Mouse (Mus musculus) neutrophil, adult 5-6 weeks (primary cell): ENCODE results near the gene Krt28. TPM values are rescaled to one million over a fixed set of nuclear protein-coding genes. Genes with fewer than 3 reads are reported as not detected.

ENCODE experiments used
- ATAC-seq: fragments of 151-379, 151-347 bp; 2 replicates; pipeline ENCODE4 v1.8.0; 2017; ENCODE audit warnings: mild to moderate bottlenecking, moderate TSS enrichment; ENCODE audit not compliant: insufficient number of reproducible peaks, poor library complexity, low FRiP score, severe bottlenecking; ENCODE audit errors: extremely low read depth
- total RNA-seq: library from RNA; stranded (forward); fragments of 200-1000 nt; gene quantifications from 2 replicates; pipeline ENCODE4 v1.2.3, GENCODE M21; 2017

The Krt28 gene
- not detected in 2 replicates for total RNA-seq

- no peak for ATAC-seq
Measured at GRCm38 (mm10) chr11:99374803-99375202, at the start of gene Krt28. Krt28 (minus strand) TSS chr11:99374903.

GRCm38 (mm10) chr11:99422159-99422558 is 47.5 kb upstream of the Krt28 start, which contains the start of gene Krt12:
Krt12 (minus strand) TSS chr11:99422259.
- no peak for ATAC-seq

DNA sequence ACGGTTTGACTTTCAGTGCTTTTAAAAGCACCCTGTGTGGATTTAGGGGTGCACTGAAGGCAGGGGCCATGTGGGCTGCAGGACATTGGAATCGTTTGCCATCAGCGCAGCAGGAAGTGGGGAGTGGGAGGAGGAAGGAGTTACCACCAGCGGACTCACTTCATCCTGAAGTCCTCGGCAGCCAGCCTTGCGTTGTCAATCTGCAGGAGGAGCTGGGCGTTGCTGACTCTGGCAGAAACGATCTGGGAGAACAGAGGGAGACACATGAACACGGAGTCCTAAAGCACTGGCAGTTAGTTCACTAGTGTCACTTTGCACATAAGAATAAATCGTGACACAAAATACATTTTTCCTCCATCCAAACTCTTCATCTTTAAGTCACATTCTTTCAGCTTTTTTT is 45.9 kb upstream of the Krt28 start:
- no peak for ATAC-seq

DNA sequence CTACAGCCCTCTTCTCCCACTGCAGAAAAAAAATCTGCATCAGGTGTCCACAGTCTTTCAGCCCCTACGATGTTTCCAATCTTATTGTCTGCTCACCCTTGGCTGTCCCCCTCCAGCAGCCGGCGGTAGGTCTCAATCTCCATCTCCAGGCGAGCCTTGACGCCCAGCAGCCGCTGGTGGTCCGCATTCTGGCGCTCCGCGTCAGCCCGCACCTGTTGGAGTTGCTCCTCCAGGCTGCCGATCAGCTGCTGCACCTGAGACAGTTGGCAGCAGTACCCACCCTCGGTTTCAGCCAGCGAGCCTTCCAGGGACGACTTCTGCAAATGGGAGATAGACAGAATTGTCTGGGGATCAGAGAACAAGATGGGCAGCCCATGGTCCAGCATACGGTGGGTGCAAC is 43.1 kb upstream of the Krt28 start:
- ATAC-seq = no peak

- no peak for ATAC-seq
Measured at GRCm38 (mm10) chr11:99416902-99417301, 42.2 kb upstream of the Krt28 start.

GRCm38 (mm10) chr11:99414463-99415147 is 39.9 kb upstream of the Krt28 start:
- no peak for ATAC-seq

GRCm38 (mm10) chr11:99413247-99413646 is 38.5 kb upstream of the Krt28 start:
- ATAC-seq = no peak

DNA sequence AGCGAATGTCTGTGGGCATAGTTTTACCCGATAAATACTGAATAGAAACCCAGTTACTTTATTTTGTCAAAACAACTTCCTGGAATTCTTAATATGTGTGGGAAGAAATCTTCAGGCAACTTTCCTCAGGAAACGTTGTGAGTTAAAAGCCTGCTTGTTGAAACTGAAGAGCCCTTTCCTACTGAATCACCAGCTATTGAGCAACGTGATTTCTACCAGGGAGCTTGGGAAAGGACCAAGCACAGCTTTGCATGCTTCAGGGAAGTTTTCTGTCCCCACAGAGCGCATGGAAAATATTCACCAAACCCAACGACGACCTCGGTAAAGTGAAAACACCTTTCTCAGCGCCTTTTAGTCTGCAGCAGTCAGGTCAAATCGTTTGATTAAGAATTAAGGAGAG is 31.5 kb upstream of the Krt28 start:
- no peak for ATAC-seq

- no peak for ATAC-seq
Measured at GRCm38 (mm10) chr11:99399956-99400549, 25.4 kb upstream of the Krt28 start.

GRCm38 (mm10) chr11:99398832-99399231 is 24.1 kb upstream of the Krt28 start:
- 0 out of 2 replicates have a peak, but pooled peaks have one; percentile 1 for ATAC-seq

DNA sequence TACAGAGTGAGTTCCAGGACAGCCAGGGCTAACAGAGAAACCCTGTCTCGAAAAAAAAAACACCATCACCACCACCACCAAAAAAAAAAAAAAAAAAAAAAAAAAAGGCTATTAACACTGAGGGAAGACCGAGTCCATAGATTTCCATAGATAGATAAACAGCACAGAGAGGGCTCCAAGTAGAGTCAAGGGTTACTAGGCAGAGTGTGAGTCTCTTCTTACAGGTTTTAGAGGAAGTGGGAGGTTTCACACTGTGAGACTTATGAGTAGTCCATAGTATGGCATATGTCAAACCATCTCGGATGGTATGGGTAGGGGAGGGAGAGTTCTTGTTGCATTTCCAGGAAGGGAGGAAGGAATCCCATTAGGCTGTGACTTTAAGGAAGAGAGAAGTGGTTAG is 23.4 kb upstream of the Krt28 start:
- no peak for ATAC-seq

- ATAC-seq = no peak
Measured at GRCm38 (mm10) chr11:99396661-99397060, 22.0 kb upstream of the Krt28 start.

GRCm38 (mm10) chr11:99396034-99396433 is 21.3 kb upstream of the Krt28 start:
- no peak for ATAC-seq

GRCm38 (mm10) chr11:99392492-99392891 is 17.8 kb upstream of the Krt28 start:
- ATAC-seq = no peak

DNA sequence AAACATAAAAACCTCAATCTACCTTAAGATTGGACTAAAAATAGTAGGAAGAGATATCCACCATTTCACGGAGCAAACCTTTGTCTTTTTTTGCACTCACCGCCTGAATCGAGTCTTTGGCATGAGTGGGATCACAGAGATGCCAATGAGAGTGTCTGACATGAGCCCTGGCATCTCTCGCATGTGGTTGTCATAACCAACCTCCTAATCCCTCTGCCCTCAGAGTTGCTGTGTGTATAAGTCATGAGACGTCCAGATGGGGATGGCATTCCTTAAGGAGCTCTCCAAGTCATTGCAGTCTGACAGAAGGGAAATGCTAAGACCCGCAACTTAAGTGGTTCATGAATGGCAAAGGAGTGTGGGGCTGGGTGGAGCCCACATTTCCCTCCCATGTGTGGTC is 16.7 kb upstream of the Krt28 start:
- ATAC-seq = no peak

GRCm38 (mm10) chr11:99390866-99391265 is 16.2 kb upstream of the Krt28 start:
- no peak for ATAC-seq

DNA sequence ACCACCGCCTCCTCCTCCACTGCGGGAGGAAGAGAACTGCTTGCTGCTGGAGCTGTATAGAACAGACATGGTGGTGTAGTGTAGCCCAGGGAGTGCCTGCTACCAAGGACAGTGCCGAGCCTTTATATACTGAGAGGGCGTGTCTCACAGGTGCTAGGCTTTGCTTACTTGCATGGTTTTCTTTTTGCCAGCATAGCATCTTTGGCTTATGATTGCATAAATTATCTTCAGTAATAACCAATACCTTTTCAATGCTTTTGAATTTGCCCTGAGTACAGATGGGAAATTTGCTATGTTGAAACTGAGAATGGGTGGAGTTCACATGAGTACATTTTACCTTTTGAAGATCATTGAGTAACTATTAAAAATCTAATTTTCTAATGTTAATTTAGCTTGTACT is 14.6 kb upstream of the Krt28 start, which contains the start of gene Krt10:
Gene Krt10, minus strand, starts transcription at position 101 of the 400 bp plus-strand sequence.
- ATAC-seq = no peak

DNA sequence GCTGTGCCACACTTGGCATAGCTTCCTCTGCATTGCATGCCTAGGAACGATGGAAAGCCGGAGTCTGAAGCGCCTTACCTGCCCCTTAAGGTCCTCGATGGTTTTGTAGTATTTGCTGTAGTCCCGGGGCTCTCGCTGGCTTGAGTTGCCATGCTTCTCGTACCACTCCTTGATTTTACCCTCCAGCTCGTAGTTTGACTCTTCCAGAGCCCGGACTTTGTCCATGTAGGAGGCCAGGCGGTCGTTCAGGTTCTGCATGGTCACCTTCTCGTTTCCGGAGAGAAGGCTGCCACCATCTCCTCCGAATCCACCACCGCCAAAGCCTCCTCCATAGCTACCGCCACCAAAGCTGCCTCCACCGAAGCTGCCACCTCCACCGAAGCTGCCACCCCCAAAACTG is 14.0 kb upstream of the Krt28 start:
- ATAC-seq = no peak

DNA sequence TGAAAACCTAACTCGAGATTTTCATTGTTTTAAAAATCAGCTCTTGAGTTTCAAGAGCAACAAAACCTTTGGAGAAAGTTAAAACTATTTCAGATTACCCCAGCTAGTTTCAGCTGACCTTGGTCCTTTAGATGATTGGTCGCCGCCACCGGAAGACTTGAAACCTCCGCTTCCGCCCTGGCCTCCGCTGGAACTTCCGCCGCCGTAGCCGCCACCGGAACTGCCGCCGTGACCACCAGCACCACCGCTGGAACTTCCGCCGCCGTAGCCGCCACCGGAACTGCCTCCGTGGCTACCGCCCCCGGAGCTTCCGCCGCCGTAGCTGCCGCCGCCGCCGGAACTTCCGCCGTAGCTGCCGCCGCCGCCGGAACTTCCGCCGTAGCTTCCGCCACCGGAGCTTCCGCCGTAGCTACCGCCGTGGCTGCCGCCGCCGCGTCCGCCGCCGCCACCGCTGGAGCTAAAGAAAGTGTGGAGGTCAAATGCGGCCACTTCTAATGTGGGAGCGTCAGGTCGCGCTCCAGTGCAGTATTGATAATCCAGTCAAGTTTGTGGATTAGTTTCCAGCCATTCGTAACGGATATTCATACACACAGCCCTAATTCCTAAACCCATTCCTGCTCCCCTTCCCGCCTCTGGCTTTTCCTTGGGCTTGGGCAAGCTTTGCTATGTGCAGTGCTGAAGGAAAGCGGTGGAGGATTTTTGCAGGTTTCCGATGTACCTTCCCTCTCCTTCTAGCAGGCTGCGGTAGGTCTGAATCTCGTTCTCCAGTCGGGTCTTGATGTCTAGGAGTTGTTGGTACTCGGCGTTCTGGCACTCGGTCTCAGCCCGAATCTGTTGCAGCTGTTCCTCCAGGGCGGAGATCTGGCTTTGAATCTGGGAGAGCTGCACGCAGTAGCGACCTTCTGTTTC is 11.4 kb upstream of the Krt28 start:
- ATAC-seq = peak; percentile 76

- peak; percentile 55; the same call in 1 of the 2 replicates for ATAC-seq
Measured at GRCm38 (mm10) chr11:99379568-99379967, 4.9 kb upstream of the Krt28 start.
